Mouse (Mus musculus): ENCODE data around the gene Cnot8. TPM values are rescaled to one million over a fixed set of nuclear protein-coding genes. Genes with fewer than 3 reads are reported as not detected.

Cnot8 gene
- polyA plus RNA-seq, 1 experiment, result 47.2 TPM

DNA sequence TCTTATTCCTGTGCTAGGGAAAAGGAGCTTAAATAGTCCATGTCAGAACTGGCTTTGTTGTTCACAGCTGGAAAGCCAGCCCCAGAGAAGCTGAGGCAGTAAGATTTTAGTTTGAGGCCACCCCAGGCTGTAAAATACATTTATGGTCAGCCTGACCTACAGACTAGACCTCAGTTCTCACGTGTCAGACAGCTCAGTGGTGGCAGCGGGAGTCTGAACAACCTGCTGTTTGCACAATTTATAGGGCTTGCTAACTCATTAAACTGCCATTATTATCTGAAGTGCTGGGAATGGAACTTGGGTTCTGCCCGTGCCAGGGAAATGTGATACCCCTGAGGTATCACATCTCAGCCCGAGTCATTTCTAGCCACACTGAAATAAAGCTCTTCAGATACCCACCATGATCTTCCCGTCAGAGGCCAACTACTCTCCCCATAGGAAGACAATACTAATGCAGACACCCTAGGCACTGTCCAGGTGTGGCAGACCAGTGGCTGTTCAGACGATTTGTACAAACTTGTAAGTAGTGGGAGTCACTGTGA, 25.4 kb downstream of the Cnot8 start:
- Histone ChIP-seq H3K4me1 (ENCODE audit: control insufficient read depth, insufficient read depth, low read length) (no peaks in the 10 kb centered on the region; the same call in 1 of the 2 replicates), H3K27me3 (replicated peaks; ENCODE audit: control insufficient read depth, insufficient read depth, low read length) (no peaks in the 10 kb centered on the region), H3K27ac (ENCODE audit: insufficient read depth, low read depth, low read length) (no peak overlapping the region), H3K4me3 (ENCODE audit: insufficient read depth, low read depth, low read length) (no peak overlapping the region), H3K36me3 (ENCODE audit: control insufficient read depth, insufficient read depth, low read length) (no peaks in the 10 kb centered on the region; the same call in 1 of the 2 replicates)
- WGBS, result 53% methylated on average over 6 of the region's 6 CpGs
- no peak for TF ChIP-seq CTCF (conservative IDR thresholded peaks at IDR 0.05; ENCODE audit: insufficient read depth, insufficient read length, low read depth, low read length)
- DNase-seq, result no peak

DNA sequence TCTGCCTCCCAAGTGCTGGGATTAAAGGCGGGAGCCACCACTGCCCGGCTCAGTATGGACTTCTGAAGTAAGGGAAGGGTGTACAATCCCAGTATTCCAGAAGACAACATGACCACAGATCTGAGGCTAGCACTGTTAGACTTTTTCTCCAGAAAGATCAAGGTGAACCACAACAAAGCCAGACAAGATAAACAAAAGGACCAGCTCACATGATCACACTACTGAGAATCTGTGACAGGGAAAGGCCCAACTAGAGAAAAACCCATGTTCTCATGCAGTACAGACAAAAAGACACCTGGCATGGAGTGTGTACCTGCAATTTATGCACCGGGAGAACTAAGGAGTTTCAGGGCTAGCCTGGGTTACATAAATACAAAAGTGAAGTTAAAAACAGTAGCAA, 28.1 kb downstream of the Cnot8 start:
- H3K4me3 ChIP-seq (ENCODE audit: insufficient read depth, low read depth, low read length), result no peak overlapping the region
- no peaks in the 10 kb centered on the region for H3K4me1 ChIP-seq (ENCODE audit: control insufficient read depth, insufficient read depth, low read length)
- H3K36me3 ChIP-seq (ENCODE audit: control insufficient read depth, insufficient read depth, low read length), result no peaks in the 10 kb centered on the region; the same call in none of the 2 replicates
- whole genome bisulfite sequencing, result 93% methylated on average over 3 of the region's 3 CpGs
- H3K27me3 ChIP-seq (replicated peaks; ENCODE audit: control insufficient read depth, insufficient read depth, low read length), result no peaks in the 10 kb centered on the region
- TF ChIP-seq CTCF (conservative IDR thresholded peaks at IDR 0.05; ENCODE audit: insufficient read depth, insufficient read length, low read depth, low read length) (no peak), POLR2A (IDR thresholded peaks at IDR 0.05; ENCODE audit: low read depth, low read length) (no peak)
- DNase-seq, result no peak
- H3K27ac ChIP-seq (ENCODE audit: insufficient read depth, low read depth, low read length), result no peak overlapping the region

DNA sequence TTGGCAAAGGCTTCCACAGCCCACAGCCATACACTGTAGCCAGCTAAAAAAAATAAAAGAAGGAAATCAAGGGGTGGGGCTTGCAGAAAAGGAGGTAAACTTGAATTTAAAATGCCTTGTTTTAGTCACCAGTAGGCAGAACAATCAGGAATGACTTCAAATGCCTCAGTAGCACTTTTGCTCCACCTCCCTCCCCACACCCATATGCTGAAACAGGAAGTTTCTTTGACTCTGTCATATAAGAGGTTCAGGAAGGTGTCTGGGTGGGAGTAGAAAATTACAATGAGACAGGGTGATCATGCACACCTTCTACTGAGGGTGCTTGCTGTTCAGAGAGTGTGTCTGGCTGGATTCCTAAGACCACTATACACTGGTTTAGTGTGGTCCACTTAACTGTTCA, 30.9 kb downstream of the Cnot8 start:
- Histone ChIP-seq H3K27me3 (replicated peaks; ENCODE audit: control insufficient read depth, insufficient read depth, low read length) (no peaks in the 10 kb centered on the region), H3K36me3 (ENCODE audit: control insufficient read depth, insufficient read depth, low read length) (no peaks in the 10 kb centered on the region; the same call in none of the 2 replicates), H3K4me3 (ENCODE audit: insufficient read depth, low read depth, low read length) (no peak overlapping the region), H3K27ac (ENCODE audit: insufficient read depth, low read depth, low read length) (no peak overlapping the region), H3K4me1 (ENCODE audit: control insufficient read depth, insufficient read depth, low read length) (no peaks in the 10 kb centered on the region)
- DNase-seq, result no peak
- TF ChIP-seq CTCF (conservative IDR thresholded peaks at IDR 0.05; ENCODE audit: insufficient read depth, insufficient read length, low read depth, low read length) (no peak), POLR2A (IDR thresholded peaks at IDR 0.05; ENCODE audit: low read depth, low read length) (no peak)

DNA sequence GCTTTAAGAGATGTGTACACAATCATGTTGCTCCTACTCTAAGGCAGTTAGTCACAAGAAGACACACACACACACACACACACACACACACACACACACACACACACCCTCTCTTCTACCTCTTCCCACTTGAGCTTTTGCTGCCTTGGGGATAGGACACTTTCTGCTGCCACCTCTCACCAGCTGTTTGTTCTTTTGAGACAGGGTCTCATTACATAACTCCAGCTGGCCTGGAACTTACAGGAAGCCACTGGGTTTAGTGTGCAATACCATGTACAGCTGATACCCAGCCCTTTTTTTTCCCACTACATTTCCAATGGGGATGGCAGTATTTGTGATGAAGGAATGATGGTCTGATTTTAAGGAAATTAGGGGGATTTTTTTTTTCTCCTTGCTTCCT, 31.3 kb downstream of the Cnot8 start:
- TF ChIP-seq POLR2A (IDR thresholded peaks at IDR 0.05; ENCODE audit: low read depth, low read length) (no peak), CTCF (conservative IDR thresholded peaks at IDR 0.05; ENCODE audit: insufficient read depth, insufficient read length, low read depth, low read length) (no peak)
- no peak overlapping the region for H3K4me3 ChIP-seq (ENCODE audit: insufficient read depth, low read depth, low read length)
- H3K36me3 ChIP-seq (ENCODE audit: control insufficient read depth, insufficient read depth, low read length), result no peaks in the 10 kb centered on the region; the same call in none of the 2 replicates
- no peak for DNase-seq
- H3K27ac ChIP-seq (ENCODE audit: insufficient read depth, low read depth, low read length), result no peak overlapping the region
- H3K4me1 ChIP-seq (ENCODE audit: control insufficient read depth, insufficient read depth, low read length), result no peaks in the 10 kb centered on the region
- H3K27me3 ChIP-seq (replicated peaks; ENCODE audit: control insufficient read depth, insufficient read depth, low read length), result no peaks in the 10 kb centered on the region

DNA sequence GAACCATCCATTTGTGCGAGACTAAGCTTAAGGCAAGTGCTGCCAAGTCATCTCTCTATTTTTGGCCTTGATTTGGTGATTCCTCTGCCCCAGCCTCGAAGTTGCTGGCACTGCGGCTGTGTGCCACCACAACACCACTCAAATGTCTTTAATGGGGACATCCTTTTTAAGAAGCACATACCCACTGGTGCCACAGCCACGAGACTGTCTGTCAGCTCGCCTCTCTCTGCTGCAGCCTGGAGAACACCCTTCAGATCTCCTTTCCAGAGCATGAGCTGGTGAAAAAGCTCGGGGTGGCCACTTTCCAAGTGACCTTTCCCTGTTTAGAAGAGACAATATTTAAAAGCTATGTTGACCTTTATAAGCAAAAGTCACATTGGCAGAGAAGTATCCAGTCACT, 32.7 kb downstream of the Cnot8 start:
- H3K4me3 ChIP-seq (ENCODE audit: insufficient read depth, low read depth, low read length), result no peak overlapping the region
- no peaks in the 10 kb centered on the region for H3K4me1 ChIP-seq (ENCODE audit: control insufficient read depth, insufficient read depth, low read length)
- no peak for DNase-seq
- WGBS, result 93% methylated on average over 6 of the region's 6 CpGs
- H3K36me3 ChIP-seq (ENCODE audit: control insufficient read depth, insufficient read depth, low read length), result no peaks in the 10 kb centered on the region; the same call in none of the 2 replicates
- no peak overlapping the region for H3K27ac ChIP-seq (ENCODE audit: insufficient read depth, low read depth, low read length)
- no peaks in the 10 kb centered on the region for H3K27me3 ChIP-seq (replicated peaks; ENCODE audit: control insufficient read depth, insufficient read depth, low read length)
- TF ChIP-seq POLR2A (IDR thresholded peaks at IDR 0.05; ENCODE audit: low read depth, low read length) (no peak), CTCF (conservative IDR thresholded peaks at IDR 0.05; ENCODE audit: insufficient read depth, insufficient read length, low read depth, low read length) (no peak)

DNA sequence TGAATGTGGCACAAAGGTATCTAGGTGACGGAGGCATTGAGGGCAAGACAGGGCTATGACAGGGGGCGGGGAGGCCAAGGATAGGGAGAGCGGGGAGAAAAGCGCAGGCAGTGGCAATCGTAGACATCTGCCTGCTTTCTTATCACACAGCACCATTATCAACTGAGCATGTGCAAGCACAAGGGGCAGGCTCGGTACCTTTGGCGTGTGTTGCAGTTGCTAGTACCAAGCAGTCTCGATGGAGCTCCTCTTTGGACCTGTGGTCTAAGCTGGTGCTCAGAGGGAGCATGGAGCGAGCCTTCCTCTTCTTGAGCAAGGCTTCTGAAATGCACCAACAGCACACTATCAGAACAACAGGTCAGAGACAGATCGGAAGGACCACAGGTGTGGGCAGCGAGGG, 34.9 kb downstream of the Cnot8 start:
- H3K27ac ChIP-seq (ENCODE audit: insufficient read depth, low read depth, low read length), result no peak overlapping the region
- H3K27me3 ChIP-seq (replicated peaks; ENCODE audit: control insufficient read depth, insufficient read depth, low read length), result no peaks in the 10 kb centered on the region
- WGBS, result 94% methylated on average over 11 of the region's 11 CpGs
- H3K4me3 ChIP-seq (ENCODE audit: insufficient read depth, low read depth, low read length), result no peak overlapping the region
- H3K4me1 ChIP-seq (ENCODE audit: control insufficient read depth, insufficient read depth, low read length), result no peaks in the 10 kb centered on the region
- H3K36me3 ChIP-seq (ENCODE audit: control insufficient read depth, insufficient read depth, low read length), result peaks cover 2% of the 10 kb centered on the region
- no peak for TF ChIP-seq POLR2A (IDR thresholded peaks at IDR 0.05; ENCODE audit: low read depth, low read length)
- no peak for TF ChIP-seq CTCF (conservative IDR thresholded peaks at IDR 0.05; ENCODE audit: insufficient read depth, insufficient read length, low read depth, low read length)
- no peak for DNase-seq

DNA sequence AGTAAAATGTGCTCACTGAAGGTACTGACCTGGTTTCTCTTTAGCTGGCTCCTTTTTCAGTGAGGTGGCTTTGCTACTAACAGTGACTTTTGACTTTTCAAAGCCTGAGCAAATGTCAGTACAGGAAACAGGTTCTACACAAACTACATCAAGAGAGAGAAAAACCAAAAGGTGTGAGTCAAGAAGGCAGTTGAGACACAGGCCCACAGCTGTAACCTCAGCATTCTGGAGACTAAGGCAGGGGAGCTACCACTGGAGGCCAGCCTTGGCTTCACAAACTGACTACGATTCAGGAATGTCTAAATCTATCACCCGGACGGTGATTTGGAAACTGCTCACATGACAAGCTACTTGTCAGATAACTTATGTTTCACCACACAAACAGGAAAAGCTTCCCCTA, 35.5 kb downstream of the Cnot8 start:
- no peak for DNase-seq
- H3K27ac ChIP-seq (ENCODE audit: insufficient read depth, low read depth, low read length), result no peak overlapping the region
- no peaks in the 10 kb centered on the region for H3K4me1 ChIP-seq (ENCODE audit: control insufficient read depth, insufficient read depth, low read length)
- H3K36me3 ChIP-seq (ENCODE audit: control insufficient read depth, insufficient read depth, low read length), result peaks cover 2% of the 10 kb centered on the region
- TF ChIP-seq CTCF (conservative IDR thresholded peaks at IDR 0.05; ENCODE audit: insufficient read depth, insufficient read length, low read depth, low read length), result no peak
- TF ChIP-seq POLR2A (IDR thresholded peaks at IDR 0.05; ENCODE audit: low read depth, low read length), result no peak
- no peak overlapping the region for H3K4me3 ChIP-seq (ENCODE audit: insufficient read depth, low read depth, low read length)
- 80% methylated on average over 3 of the region's 3 CpGs for WGBS
- no peaks in the 10 kb centered on the region for H3K27me3 ChIP-seq (replicated peaks; ENCODE audit: control insufficient read depth, insufficient read depth, low read length)
